Mouse (Mus musculus) T-helper 1 cell (primary cell): Measurements from ENCODE around the gene Pamr1.

Source experiments
- in situ Hi-C: fragments of 300-600 bp; cut with MboI, MseI; formaldehyde crosslinking; loops from one replicate; pipeline ENCODE4 v1.15.1; 2025; ENCODE audit warnings: high pct_unique_total_duplicates

The Pamr1 gene

DNA sequence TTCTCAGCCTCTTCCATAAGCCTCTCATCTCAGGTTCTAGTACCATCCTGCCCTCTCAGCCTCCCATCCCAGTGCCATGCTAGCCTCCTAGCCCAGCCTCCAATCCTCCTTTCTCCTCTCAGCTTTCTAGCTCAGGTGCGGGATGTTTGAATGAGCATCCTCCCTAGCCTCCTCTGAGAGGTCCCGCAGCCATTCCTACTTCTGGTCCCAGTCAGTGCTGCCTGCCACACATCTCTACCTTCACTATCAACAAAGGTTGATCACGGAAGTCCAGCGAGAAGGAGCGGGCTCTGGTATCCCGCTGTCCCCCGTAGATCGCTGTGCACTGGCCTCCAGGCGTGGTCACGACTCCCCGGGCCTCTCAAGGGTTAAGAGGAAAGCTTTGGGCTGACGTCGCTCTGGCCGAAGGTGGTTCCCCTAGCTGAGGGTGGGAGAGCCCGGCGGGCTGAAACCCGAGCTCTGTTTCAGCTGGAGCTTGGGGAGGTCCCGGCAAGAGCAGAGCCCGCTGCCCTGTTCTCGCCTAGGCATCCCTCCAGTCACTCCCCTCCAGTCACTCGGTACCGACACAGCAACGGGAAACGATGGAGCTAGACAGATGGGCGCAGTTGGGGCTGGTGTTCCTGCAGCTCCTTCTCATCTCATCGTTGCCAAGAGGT, at the start of gene Pamr1:
Gene Pamr1, plus strand, starts transcription at position 402 of the 656 bp plus-strand sequence.
- in situ Hi-C loops = no loop called here

DNA sequence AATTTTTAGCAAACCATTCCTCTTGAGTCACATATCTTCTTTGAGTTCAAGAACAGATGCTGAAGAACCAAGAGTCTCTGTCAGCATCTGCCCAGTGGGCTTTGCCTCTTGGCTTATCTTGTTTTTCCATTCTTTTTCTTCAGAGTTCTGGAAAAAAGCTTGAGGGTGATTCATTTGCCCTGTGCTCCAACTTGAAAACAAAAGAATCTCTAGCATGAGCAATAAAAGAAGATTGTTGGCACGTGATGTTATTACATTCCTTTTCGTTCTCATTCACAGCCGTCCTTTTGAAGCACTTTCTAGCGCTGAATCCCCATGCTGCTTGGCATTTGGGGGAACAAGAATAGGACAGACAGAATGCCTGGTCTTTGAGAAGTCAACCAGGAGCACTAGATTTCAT, 42.2 kb upstream of the Pamr1 start:
- in situ Hi-C loops = no loop called here

DNA sequence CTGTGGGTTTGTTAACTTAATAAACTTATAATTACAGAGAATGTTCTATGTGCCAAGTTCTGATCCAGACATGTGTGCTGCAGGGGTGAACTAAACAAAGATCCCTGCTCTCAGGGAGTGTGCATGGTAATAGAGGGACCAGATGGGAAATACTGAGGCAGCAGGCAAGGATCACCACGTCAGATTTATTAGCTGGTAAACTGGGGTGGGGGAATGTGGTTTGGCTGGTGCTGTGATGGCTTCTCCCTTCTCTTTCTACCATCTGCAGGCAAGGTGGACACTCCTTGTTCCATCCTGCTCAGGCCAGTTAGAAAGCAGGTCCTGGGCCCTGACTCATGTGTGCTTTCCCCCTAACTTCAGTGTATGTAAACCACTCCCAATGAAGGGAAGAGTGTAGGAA, 41.7 kb upstream of the Pamr1 start:
- in situ Hi-C loops = no loop called here

GRCm38 (mm10) chr2:102519956-102520355, 29.9 kb upstream of the Pamr1 start:
- in situ Hi-C loops = no loop called here

GRCm38 (mm10) chr2:102527563-102527962, 22.2 kb upstream of the Pamr1 start:
- in situ Hi-C loops = no loop called here

GRCm38 (mm10) chr2:102533437-102533836, 16.4 kb upstream of the Pamr1 start:
- in situ Hi-C loops = no loop called here

DNA sequence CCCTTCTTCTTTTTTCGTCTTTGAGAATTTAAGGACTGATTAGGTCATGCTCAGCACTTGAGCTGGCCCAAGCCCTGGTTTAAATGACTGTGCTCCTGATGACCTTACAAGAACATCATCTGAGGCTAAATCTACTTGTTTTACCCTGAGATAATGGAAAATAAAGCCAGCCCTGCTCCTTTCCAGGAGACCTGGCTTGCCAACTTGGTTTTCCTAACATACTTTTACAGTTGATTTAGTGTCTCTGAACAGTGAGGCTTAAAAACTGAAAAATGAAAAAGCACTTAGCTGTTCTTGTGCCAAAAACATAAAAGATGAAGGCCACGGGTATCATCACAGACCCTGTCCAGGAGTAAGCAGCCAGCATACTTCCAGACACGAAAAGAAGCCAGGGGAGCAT, 13.0 kb upstream of the Pamr1 start:
- in situ Hi-C loops = no loop called here

GRCm38 (mm10) chr2:102540438-102541230, 9.2 kb upstream of the Pamr1 start:
- in situ Hi-C loops = no loop called here

DNA sequence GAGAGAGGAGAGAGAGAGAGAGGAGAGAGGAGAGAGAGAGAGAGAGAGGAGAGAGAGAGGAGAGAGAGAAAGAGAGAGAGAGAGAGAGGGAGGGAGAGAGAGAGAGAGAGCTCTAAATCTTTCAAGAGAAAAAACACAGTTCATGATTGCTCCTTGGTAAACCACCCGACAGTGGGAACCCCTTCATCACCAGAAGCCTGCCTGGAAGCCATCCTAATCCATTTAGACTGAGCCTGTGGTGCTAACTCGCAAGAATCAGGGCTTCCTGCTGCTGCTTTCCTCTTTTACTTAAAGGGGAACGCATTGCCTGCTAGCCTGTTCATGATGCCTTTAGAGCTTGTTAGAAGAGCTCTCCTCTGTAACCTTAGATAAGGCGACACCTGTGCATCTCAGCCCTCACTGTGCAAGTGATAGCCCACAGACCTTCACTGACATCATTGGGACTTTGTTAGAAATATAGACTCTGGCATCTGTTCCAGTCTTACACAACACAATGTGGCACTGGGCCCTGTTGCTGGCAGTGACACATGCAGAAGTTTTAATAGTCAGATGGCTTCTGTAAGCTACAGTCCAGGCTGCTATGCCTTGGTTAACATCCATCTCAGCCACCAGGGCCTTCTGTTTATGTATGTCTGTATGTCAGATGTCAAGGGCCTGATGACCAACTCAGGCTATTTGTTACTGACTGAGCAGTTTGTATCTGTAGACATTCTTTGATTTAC, 8.2 kb upstream of the Pamr1 start:
- in situ Hi-C loops = no loop called here

GRCm38 (mm10) chr2:102543961-102544719, 5.7 kb upstream of the Pamr1 start:
- in situ Hi-C loops = no loop called here

DNA sequence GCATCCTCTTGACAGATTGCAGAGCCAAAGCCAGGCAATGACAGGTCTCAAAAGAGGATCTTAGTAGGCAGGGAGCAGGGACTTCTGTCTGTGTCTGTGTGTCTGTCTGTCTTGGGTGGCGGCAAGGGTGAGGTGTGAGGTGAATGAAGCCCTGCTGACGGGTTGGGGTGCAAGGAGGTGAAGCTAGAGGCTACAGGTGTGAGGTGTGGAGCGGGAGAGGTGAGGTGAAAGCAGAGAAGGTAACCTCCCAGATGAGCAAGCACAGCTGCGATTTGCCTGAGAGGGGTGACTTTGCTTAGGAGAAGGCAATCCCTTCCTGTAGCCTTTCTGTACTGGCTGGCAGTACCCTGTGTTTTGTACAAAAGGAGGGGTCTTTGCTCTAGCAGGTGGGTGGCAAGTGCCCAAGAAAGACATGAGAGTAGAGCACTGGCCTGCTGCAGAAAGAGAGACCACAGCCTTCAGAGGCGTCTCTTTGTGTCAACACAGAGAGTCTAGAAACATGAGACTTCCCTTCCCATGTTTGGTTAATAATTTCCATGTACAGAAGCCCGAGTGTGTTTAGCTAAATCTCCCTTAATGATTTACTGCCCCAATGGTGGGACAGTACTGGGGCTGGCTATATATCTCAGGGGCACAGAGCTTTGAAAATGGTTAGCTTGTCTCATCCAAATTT, 1.2 kb downstream of the Pamr1 start:
- in situ Hi-C loops = no loop called here

DNA sequence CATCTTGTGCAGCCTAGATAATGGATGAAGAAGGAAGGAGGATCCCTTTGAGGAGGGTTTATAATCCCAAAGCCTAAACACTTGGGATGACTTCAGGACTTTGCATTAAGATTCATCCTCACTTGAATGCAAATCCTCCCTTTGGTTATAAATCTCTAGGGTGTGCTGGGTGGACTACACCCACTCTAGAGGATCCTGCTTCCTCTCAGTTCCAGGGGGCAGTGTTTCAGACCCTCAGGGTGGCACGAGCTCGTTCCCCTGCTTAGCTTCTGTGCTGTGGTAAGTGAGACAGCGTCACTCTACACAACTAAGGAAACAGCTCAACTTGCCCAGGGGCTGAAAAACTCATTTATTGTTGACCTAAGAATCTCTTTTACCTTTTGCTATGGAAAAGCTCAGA, 1.8 kb downstream of the Pamr1 start:
- in situ Hi-C loops = no loop called here

- in situ Hi-C loops = no loop called here
Measured at GRCm38 (mm10) chr2:102552095-102552537, 2.3 kb downstream of the Pamr1 start.

GRCm38 (mm10) chr2:102557085-102557484, 7.3 kb downstream of the Pamr1 start:
- in situ Hi-C loops = no loop called here

DNA sequence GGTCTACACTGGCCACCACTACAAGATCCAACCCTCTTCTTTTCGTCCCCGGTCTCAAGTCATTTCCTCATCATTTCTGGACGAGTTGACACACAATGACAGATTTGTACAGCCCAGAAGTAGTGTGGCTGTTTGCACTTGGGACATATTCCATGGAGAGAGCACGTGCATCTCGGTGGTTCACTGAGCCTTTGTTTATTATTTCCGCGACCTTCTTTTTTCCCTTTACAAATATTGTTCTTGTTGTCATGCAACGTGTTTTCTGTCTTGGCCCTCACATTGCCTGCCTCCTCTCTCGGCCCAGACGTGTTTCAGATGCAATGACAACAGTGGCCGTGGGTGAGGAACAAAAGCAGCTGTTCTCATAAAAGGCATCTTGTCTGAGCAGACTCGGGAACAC, 9.2 kb downstream of the Pamr1 start:
- in situ Hi-C loops = no loop called here

GRCm38 (mm10) chr2:102563848-102564247, 14.0 kb downstream of the Pamr1 start:
- in situ Hi-C loops = no loop called here

DNA sequence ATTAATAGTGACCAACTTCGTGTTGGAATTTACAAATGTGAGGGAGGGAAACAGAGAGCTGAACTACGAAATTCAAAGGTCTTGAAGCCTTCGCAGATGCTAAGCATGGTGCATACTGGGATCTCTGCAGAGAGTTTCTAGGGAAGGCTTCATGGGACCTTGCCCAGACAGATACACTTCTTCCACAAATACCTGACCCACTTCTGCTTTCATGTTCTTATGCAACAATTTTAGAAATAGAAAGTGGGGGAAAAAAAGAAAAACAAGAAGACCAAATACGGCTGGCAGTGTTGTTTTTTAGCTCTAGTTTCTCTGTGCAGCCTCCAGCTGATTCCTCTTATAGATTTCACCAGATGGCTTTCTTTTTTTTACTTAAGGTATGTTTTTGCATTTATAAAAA, 29.4 kb downstream of the Pamr1 start:
- in situ Hi-C loops = no loop called here

DNA sequence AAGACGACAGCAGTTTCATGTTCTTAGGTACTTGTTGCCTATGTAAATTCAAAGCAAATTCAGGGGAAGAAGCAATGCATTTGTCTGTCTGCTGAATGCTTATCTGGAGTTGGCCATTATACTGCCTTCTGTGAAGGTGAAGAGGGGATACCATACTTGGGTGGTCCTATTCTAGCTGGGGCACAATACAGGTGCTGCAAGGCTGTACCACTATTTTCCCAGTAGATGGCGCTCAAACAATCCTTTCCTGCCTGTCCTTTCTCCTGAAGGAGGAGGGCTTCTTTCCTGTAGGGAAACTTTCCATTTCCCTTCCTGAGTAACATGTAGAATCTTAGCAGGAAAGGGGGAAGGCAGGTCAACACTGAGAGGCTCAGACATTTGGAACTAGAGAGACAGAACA, 40.2 kb downstream of the Pamr1 start:
- in situ Hi-C loops = no loop called here

DNA sequence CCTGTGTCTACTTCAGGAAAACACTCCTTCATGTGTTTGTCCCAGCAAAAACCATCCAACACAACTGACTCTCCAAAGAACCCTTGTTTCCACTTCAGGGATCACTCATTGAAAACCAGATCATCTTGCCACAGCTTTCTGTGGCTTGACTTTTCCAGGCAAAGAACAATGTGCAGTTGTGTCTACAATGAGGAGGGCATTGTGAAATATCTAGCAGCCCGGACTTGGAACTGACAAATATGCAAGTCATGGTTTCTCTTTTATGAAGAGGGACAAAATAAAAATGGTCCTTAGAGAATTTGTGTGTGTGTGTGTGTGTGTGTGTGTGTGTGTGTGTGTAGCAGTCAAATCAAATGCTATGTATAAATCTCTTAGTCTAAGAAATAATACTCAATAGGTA, 44.7 kb downstream of the Pamr1 start:
- in situ Hi-C loops = no loop called here

DNA sequence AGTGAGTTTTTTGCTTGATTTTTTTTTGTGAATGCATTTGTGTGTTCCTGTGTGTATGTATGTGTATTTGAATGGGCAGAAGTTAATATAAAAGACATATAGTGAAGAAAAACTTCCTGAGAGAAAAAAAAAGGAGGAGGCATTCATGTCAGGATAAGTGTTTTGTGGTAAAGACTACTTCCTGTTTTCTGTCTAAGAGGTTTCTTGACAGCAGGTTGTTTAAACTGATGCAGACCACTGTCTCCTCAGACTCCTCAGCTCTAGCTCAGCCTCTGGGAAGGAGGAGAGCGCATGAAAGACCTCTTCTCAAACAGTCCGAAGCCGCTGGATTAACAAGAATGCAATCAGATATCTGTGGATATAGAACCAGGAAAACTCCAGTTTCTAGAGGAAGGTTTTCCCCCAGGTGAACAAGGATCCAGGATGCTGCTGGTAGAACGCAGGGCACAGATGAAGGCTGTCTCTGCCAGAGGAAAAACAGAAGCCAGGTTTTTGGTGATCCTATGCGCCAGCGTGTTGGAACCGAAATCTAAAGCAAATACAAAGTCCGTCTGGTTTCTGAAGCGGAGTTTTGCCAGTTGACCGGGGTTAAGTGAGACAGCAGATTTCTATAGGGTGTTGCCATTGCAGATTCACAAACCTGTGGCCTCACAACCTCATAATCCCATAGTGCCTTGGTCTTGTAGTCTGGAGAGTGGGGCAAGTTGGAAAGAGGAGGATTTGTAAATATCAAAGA, 45.8 kb downstream of the Pamr1 start:
- in situ Hi-C loops = no loop called here
